9 mouse cellular contexts compared by ENCODE assay signal in the genomic region with DNA sequence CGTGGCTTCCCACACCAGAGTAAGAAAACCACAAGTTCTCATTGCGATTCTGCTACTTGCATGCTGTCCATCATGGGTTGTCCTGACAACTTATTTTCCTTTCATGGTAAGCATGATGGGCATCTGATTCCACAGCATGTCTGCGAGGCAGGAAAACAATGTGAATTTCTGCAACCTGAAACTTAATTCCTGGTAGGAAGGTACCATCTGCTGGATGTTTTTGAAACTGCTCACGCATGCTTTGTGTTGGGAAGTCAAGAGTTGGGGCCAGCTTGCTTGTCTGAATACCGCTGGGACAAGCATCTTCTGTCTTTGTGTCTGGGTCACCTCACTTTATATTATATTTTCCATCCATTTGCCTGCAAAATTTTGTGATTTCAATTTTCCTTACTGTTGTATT.
A peak's percentile ranks its signal among the peaks of the same experiment; 100 is the strongest.
DNase-seq lines count a peak whose midpoint lies in the region; ATAC-seq lines count a peak whose summit lies in the region.
"Had no signal": no experiment of that assay in that cellular context is flagged by ENCODE, and none has a peak within 500 bp of the region (broad histone marks: within the 10 kb centered on the region; RNA-seq: fewer than 3 reads in every experiment).

No protein-coding gene starts in this region.

- intact Hi-C loops in left cerebral cortex, postnatal 4 days (cut with DNase I): loop anchor here (10.0 kb wide), 1 partner anchor 1328 kb away; a partner anchor contains a TSS

- ATAC-seq in CD4-positive, CD25-positive, alpha-beta regulatory T cell, adult 4 months: no peak

- DNase-seq in embryo, embryonic 10 days (ENCODE audit: low spot score): peak; percentile 18
- no peak for DNase-seq in embryo, embryonic 9.5 days (ENCODE audit: extremely low spot score)
- peak; percentile 25 for DNase-seq in left cerebral cortex, adult 11 months (ENCODE audit: low spot score)
- no peak for DNase-seq in left cerebral cortex, postnatal 4 days
- DNase-seq in embryo, embryonic 10.5 days (ENCODE audit: low spot score): peak; percentile 21
- DNase-seq in retina, embryonic 14.5 days (ENCODE audit: low spot score): peak; percentile 55
- no peak for DNase-seq in gastrocnemius, postnatal 25 days
- DNase-seq: heart, adult 18-20 months had no signal

Comparison
In these comparisons a context has a peak if more than half of its experiments do, and no peak if none do; other contexts are left out.
1. DNase-seq: peak in embryo, embryonic 10 days (single experiment), left cerebral cortex, adult 11 months (single experiment), embryo, embryonic 10.5 days (single experiment) and retina, embryonic 14.5 days (single experiment); none in embryo, embryonic 9.5 days (single experiment), left cerebral cortex, postnatal 4 days (single experiment) and gastrocnemius, postnatal 25 days (single experiment).